In genomic region chr9:59171576-59171975, GRCm38 (mm10) we compare ENCODE assay signal across 18 mouse cellular contexts.
A peak's percentile ranks its signal among the peaks of the same experiment; 100 is the strongest.
DNase-seq lines count a peak whose midpoint lies in the region; ATAC-seq and TF ChIP-seq lines count a peak whose summit lies in the region.
"Had no signal": no experiment of that assay in that cellular context is flagged by ENCODE, and none has a peak within 500 bp of the region (broad histone marks: within the 10 kb centered on the region; RNA-seq: fewer than 3 reads in every experiment).

No protein-coding gene starts in this region.

- no peaks in the 10 kb centered on the region for H3K9me3 ChIP-seq in hindbrain, postnatal 0 days (ENCODE audit: low read length)
- no peaks in the 10 kb centered on the region for H3K9me3 ChIP-seq in hindbrain, embryonic 14.5 days (ENCODE audit: control insufficient read depth, low read length)
- H3K9me3 ChIP-seq: embryonic facial prominence, embryonic 12.5 days; limb, embryonic 10.5 days; liver, embryonic 13.5 days had no signal

- no peaks in the 10 kb centered on the region for H3K4me1 ChIP-seq in hindbrain, postnatal 0 days (ENCODE audit: insufficient read depth, low read length)
- H3K4me1 ChIP-seq in hindbrain, embryonic 14.5 days (replicated peaks; ENCODE audit: control insufficient read depth, insufficient read depth, low read length) = 0 out of 2 replicates have a peak, but pooled peaks cover 2% of the 10 kb centered on the region
- H3K4me1 ChIP-seq: embryonic facial prominence, embryonic 12.5 days; hindbrain, embryonic 10.5 days; limb, embryonic 10.5 days; liver, embryonic 13.5 days had no signal

- ATAC-seq in hindbrain, postnatal 0 days = no peak
- no peak for ATAC-seq in hindbrain, embryonic 14.5 days (ENCODE audit: low FRiP score)
- ATAC-seq: CD4-positive, CD25-positive, alpha-beta regulatory T cell, adult 4 months; intestine, embryonic 16.5 days had no signal

- no peak overlapping the region for H3K4me2 ChIP-seq in hindbrain, postnatal 0 days (ENCODE audit: low read depth, low read length)
- H3K4me2 ChIP-seq in hindbrain, embryonic 14.5 days (replicated peaks) = no peak overlapping the region
- H3K4me2 ChIP-seq: embryonic facial prominence, embryonic 12.5 days; heart, embryonic 13.5 days; liver, embryonic 13.5 days had no signal

- TF ChIP-seq CTCF in hindbrain, postnatal 0 days (IDR thresholded peaks at IDR 0.05; ENCODE audit: low read depth) = no peak

- peak; percentile 30 for DNase-seq in hindbrain, postnatal 0 days (ENCODE audit: low spot score)
- no peak for DNase-seq in hindbrain, embryonic 14.5 days (ENCODE audit: low spot score)
- peak; percentile 44 to 48 for DNase-seq in right cerebral cortex, postnatal 10 days (ENCODE audit: low spot score in 2 of 2)
- no peak for DNase-seq in right cerebral cortex, postnatal 36 days (ENCODE audit: low spot score in 2 of 2)
- DNase-seq in cerebellum, postnatal 25 days = peak; percentile 55 to 72
- DNase-seq in right cerebral cortex, postnatal 4 days = peak; percentile 32
- DNase-seq in frontal cortex, postnatal 25 days (ENCODE audit: low spot score in 2 of 2) = no peak
- DNase-seq: adrenal gland, postnatal 14 days; liver, embryonic 13.5 days; lung, postnatal 10 days; retina, postnatal 1 day; thymus, adult 2 months had no signal

- H3K36me3 ChIP-seq in hindbrain, postnatal 0 days (ENCODE audit: insufficient read depth, low read length) = no peaks in the 10 kb centered on the region
- H3K36me3 ChIP-seq in hindbrain, embryonic 14.5 days (replicated peaks; ENCODE audit: control insufficient read depth, insufficient read depth) = no peaks in the 10 kb centered on the region
- H3K36me3 ChIP-seq: embryonic facial prominence, embryonic 12.5 days; heart, embryonic 13.5 days; hindbrain, embryonic 10.5 days; limb, embryonic 10.5 days; liver, embryonic 13.5 days had no signal

- 72% methylated on average over 2 of the region's 2 CpGs for WGBS in hindbrain, postnatal 0 days
- 83% methylated on average over 2 of the region's 2 CpGs for WGBS in hindbrain, embryonic 14.5 days

- no peak overlapping the region; the same call in 1 of the 2 replicates for H3K27ac ChIP-seq in hindbrain, postnatal 0 days
- no peak overlapping the region for H3K27ac ChIP-seq in hindbrain, embryonic 14.5 days
- H3K27ac ChIP-seq: embryonic facial prominence, embryonic 12.5 days; heart, embryonic 13.5 days; hindbrain, embryonic 10.5 days; limb, embryonic 10.5 days; liver, embryonic 13.5 days had no signal

- H3K27me3 ChIP-seq in hindbrain, postnatal 0 days (ENCODE audit: insufficient read depth, low read length) = no peaks in the 10 kb centered on the region
- no peaks in the 10 kb centered on the region for H3K27me3 ChIP-seq in hindbrain, embryonic 14.5 days (ENCODE audit: control insufficient read depth, insufficient read depth, low read length)
- H3K27me3 ChIP-seq: embryonic facial prominence, embryonic 12.5 days; heart, embryonic 13.5 days; liver, embryonic 13.5 days had no signal

- H3K4me3 ChIP-seq in hindbrain, postnatal 0 days (ENCODE audit: low read length) = no peak overlapping the region
- no peak overlapping the region for H3K4me3 ChIP-seq in hindbrain, embryonic 14.5 days (replicated peaks; ENCODE audit: low read length)
- H3K4me3 ChIP-seq: embryonic facial prominence, embryonic 12.5 days; heart, embryonic 13.5 days; hindbrain, embryonic 10.5 days; limb, embryonic 10.5 days; liver, embryonic 13.5 days had no signal

- no peak overlapping the region for H3K9ac ChIP-seq in hindbrain, postnatal 0 days (replicated peaks; ENCODE audit: low read length)
- H3K9ac ChIP-seq in hindbrain, embryonic 14.5 days = no peak overlapping the region
- H3K9ac ChIP-seq: embryonic facial prominence, embryonic 12.5 days; heart, embryonic 13.5 days; liver, embryonic 13.5 days had no signal

Comparison
In these comparisons a context has a peak if more than half of its experiments do, and no peak if none do; other contexts are left out.
1. DNase-seq: peak in hindbrain, postnatal 0 days (single experiment), right cerebral cortex, postnatal 10 days (2 of 2), cerebellum, postnatal 25 days (2 of 2) and right cerebral cortex, postnatal 4 days (single experiment); none in hindbrain, embryonic 14.5 days (single experiment), right cerebral cortex, postnatal 36 days (0 of 2) and frontal cortex, postnatal 25 days (0 of 2).